Mouse (Mus musculus) heart, postnatal 0 days (tissue): ENCODE results near the gene Tpgs1. TPM values are rescaled to one million over a fixed set of nuclear protein-coding genes. Genes with fewer than 3 reads are reported as not detected.

Source experiments
- ATAC-seq: fragments of 200-750 bp; cut with Nextera tagmentation; 2 replicates; pipeline ENCODE4 v1.8.0; 2017; ENCODE audit warnings: low read depth, moderate number of reproducible peaks, moderate library complexity; ENCODE audit not compliant: insufficient read depth
- DNase-seq: peaks from one replicate; pipeline ENCODE4 v3.0.0-alpha.2; 2016; ENCODE audit warnings: low spot score
- H3K27ac ChIP-seq: fragments of 300-500 bp; sonication (generic); 2 replicates; pipeline ENCODE4 v1.5.1; 2014; ENCODE audit warnings: low read depth, mild to moderate bottlenecking
- H3K27me3 ChIP-seq: fragments of 300-500 bp; sonication (generic); 2 replicates; pipeline ENCODE4 v1.6.1; 2014; ENCODE audit warnings: low read length, mixed read lengths; ENCODE audit not compliant: control insufficient read depth, insufficient read depth
- H3K36me3 ChIP-seq: fragments of 300-500 bp; sonication (generic); replicated peaks from 2 replicates; pipeline ENCODE4 v1.6.1; 2014; ENCODE audit warnings: low read length, mixed read lengths; ENCODE audit not compliant: control insufficient read depth, insufficient read depth
- H3K4me1 ChIP-seq: fragments of 300-500 bp; sonication (generic); 2 replicates; pipeline ENCODE4 v1.6.1; 2014; ENCODE audit warnings: antibody characterized with exemption; ENCODE audit not compliant: control insufficient read depth, insufficient read depth
- H3K4me2 ChIP-seq: fragments of 300-500 bp; sonication (generic); 2 replicates; pipeline ENCODE4 v1.6.1; 2014; ENCODE audit warnings: low read depth, mild to moderate bottlenecking, low read length, moderate library complexity
- H3K4me3 ChIP-seq: fragments of 300-500 bp; sonication (generic); 2 replicates; pipeline ENCODE4 v1.5.1; 2014; ENCODE audit warnings: low read depth, low read length
- H3K9ac ChIP-seq: fragments of 300-500 bp; sonication (generic); replicated peaks from 2 replicates; pipeline ENCODE4 v1.6.1; 2014; ENCODE audit warnings: low read depth, low read length, mixed read lengths
- H3K9me3 ChIP-seq: fragments of 300-500 bp; sonication (generic); replicated peaks from 2 replicates; pipeline ENCODE4 v1.6.1; 2016; ENCODE audit warnings: low read length; ENCODE audit not compliant: control insufficient read depth
- CTCF ChIP-seq: IDR thresholded peaks from 2 replicates; pipeline ENCODE4 v1.5.1; 2016; ENCODE audit warnings: antibody characterized with exemption, control low read depth, low read depth
- EP300 ChIP-seq: IDR thresholded peaks from 2 replicates; pipeline ENCODE4 v1.6.1; 2016; ENCODE audit warnings: antibody characterized with exemption, low read depth
- WGBS: fragments of 180-500 bp; shearing (Covaris S2); extraction: QIAGEN DNeasy Blood & Tissue Kit; methylation state at CpG from one replicate; pipeline ENCODE4 v1.1.7; 2014; 5-methylcytosine and 5-hydroxymethylcytosine counted together
- polyA plus RNA-seq: library from polyadenylated mRNA; unstranded; fragments of >200 nt; fragmentation: Nextera tagmentation; extraction: Ambion mirVana; gene quantifications from 2 replicates; pipeline ENCODE4 v1.2.1, GENCODE M21; 2015
- total RNA-seq: library from RNA; depleted of rRNA; stranded (reverse); fragments of >200 nt; gene quantifications from 2 replicates; pipeline ENCODE4 v1.2.3, GENCODE M21; 2014; ENCODE audit warnings: low replicate concordance

Tpgs1 gene
- total and polyA plus RNA-seq, 2 experiments from 2014 or later = 19.7 to 43.6 TPM

GRCm38 (mm10) chr10:79709307-79709706 lies 40.1 kb downstream of the Tpgs1 start:
- Histone ChIP-seq H3K4me3 (no peak overlapping the region), H3K4me2 (peak overlapping the region; percentile 12; the same call in 1 of the 2 replicates), H3K9me3 (no peaks in the 10 kb centered on the region), H3K27ac (0 out of 2 replicates have a peak overlapping the region, but pooled peaks have one; percentile 6), H3K27me3 (no peaks in the 10 kb centered on the region), H3K36me3 (peaks cover 30% of the 10 kb centered on the region), H3K4me1 (peaks cover 32% of the 10 kb centered on the region), H3K9ac (0 out of 2 replicates have a peak overlapping the region, but pooled peaks have one; percentile 14)
- no peak for TF ChIP-seq CTCF
- no peak for TF ChIP-seq EP300
- DNase-seq = peak; percentile 69
- 22% methylated on average over 7 of the region's 7 CpGs for WGBS
- ATAC-seq = peak; percentile 32; the same call in 1 of the 2 replicates

- H3K9me3 ChIP-seq = no peaks in the 10 kb centered on the region
- H3K36me3 ChIP-seq = peaks cover 30% of the 10 kb centered on the region
- no peak for DNase-seq
- no peak overlapping the region for H3K4me3 ChIP-seq
- H3K27me3 ChIP-seq = peaks cover 25% of the 10 kb centered on the region
- H3K4me2 ChIP-seq = no peak overlapping the region
- TF ChIP-seq EP300 = no peak
- TF ChIP-seq CTCF = peak; percentile 20; the same call in 1 of the 2 replicates
- H3K4me1 ChIP-seq = peaks cover 17% of the 10 kb centered on the region
- no peak overlapping the region for H3K9ac ChIP-seq
- ATAC-seq = peak; percentile 6; the same call in 1 of the 2 replicates
- 65% methylated on average over 1 of the region's 1 CpGs for WGBS
- no peak overlapping the region for H3K27ac ChIP-seq
These were observed 42.9 kb downstream of the Tpgs1 start for GRCm38 (mm10) chr10:79712029-79712428.

GRCm38 (mm10) chr10:79712499-79713126 lies 43.4 kb downstream of the Tpgs1 start:
- peaks cover 30% of the 10 kb centered on the region for H3K36me3 ChIP-seq
- no peak overlapping the region for H3K9ac ChIP-seq
- H3K4me3 ChIP-seq = no peak overlapping the region
- H3K27me3 ChIP-seq = peaks cover 31% of the 10 kb centered on the region
- DNase-seq (peak; percentile 85), ATAC-seq (peak; percentile 50)
- no peaks in the 10 kb centered on the region for H3K9me3 ChIP-seq
- TF ChIP-seq CTCF (peak; percentile 76), EP300 (no peak)
- peaks cover 19% of the 10 kb centered on the region for H3K4me1 ChIP-seq
- no peak overlapping the region for H3K4me2 ChIP-seq
- 12% methylated on average over 5 of the region's 6 CpGs for WGBS
- H3K27ac ChIP-seq = no peak overlapping the region

- Histone ChIP-seq H3K9ac (no peak overlapping the region), H3K4me1 (peaks cover 20% of the 10 kb centered on the region), H3K4me2 (no peak overlapping the region), H3K27me3 (peaks cover 36% of the 10 kb centered on the region), H3K27ac (no peak overlapping the region), H3K4me3 (no peak overlapping the region), H3K36me3 (peaks cover 27% of the 10 kb centered on the region), H3K9me3 (no peaks in the 10 kb centered on the region)
- 11% methylated on average over 1 of the region's 1 CpGs for WGBS
- DNase-seq = no peak
- no peak for TF ChIP-seq CTCF
- TF ChIP-seq EP300 = no peak
- no peak for ATAC-seq
These were observed 44.0 kb downstream of the Tpgs1 start for GRCm38 (mm10) chr10:79713163-79713562.

GRCm38 (mm10) chr10:79714996-79715395 lies 45.8 kb downstream of the Tpgs1 start:
- peaks cover 48% of the 10 kb centered on the region for H3K27me3 ChIP-seq
- 54% methylated on average over 4 of the region's 4 CpGs for WGBS
- DNase-seq = no peak

More at GRCm38 (mm10) chr10:79714996-79715395, 45.8 kb downstream of the Tpgs1 start:
- Histone ChIP-seq H3K9me3 (no peaks in the 10 kb centered on the region), H3K36me3 (peaks cover 21% of the 10 kb centered on the region), H3K4me3 (no peak overlapping the region), H3K27ac (no peak overlapping the region), H3K9ac (no peak overlapping the region), H3K4me1 (peaks cover 14% of the 10 kb centered on the region), H3K4me2 (no peak overlapping the region)
- ATAC-seq = no peak
- no peak for TF ChIP-seq EP300
- no peak for TF ChIP-seq CTCF
